Mouse (Mus musculus): Measurements from ENCODE around the gene Ubox5.
A peak's percentile ranks its signal among the peaks of the same experiment; 100 is the strongest.

Gene Ubox5

GRCm38 (mm10) chr2:130634006-130634738 is 4.3 kb upstream of the Ubox5 start:
- DNase-seq = peak; percentile 85 to 90

- peak in 1 of 2 experiments; percentile 13 for DNase-seq
Observed at GRCm38 (mm10) chr2:130632887-130633675, 3.2 kb upstream of the Ubox5 start.

- peak in 1 of 2 experiments; percentile 14 for DNase-seq
Observed at GRCm38 (mm10) chr2:130632416-130632815, 2.6 kb upstream of the Ubox5 start.

- DNase-seq = no peak
Observed at GRCm38 (mm10) chr2:130629080-130629838, 579 bp downstream of the Ubox5 start.

GRCm38 (mm10) chr2:130628424-130628823 is 1.4 kb downstream of the Ubox5 start:
- peak; percentile 14 to 21 for DNase-seq

- no peak for DNase-seq
Observed at GRCm38 (mm10) chr2:130618972-130619371, 10.9 kb downstream of the Ubox5 start.

- peak; percentile 45 to 46 for DNase-seq
Observed at GRCm38 (mm10) chr2:130613091-130613490, 16.7 kb downstream of the Ubox5 start.

GRCm38 (mm10) chr2:130602195-130602594 is 27.6 kb downstream of the Ubox5 start:
- no peak for DNase-seq

- no peak for DNase-seq
Observed at GRCm38 (mm10) chr2:130598399-130598798, 31.4 kb downstream of the Ubox5 start.

- DNase-seq = peak in 1 of 2 experiments; percentile 40
Observed at GRCm38 (mm10) chr2:130597601-130598010, 32.2 kb downstream of the Ubox5 start.

GRCm38 (mm10) chr2:130595596-130595995 is 34.2 kb downstream of the Ubox5 start:
- no peak for DNase-seq

GRCm38 (mm10) chr2:130591016-130591415 is 38.8 kb downstream of the Ubox5 start:
- DNase-seq = no peak

- DNase-seq = no peak
Observed at GRCm38 (mm10) chr2:130589761-130590160, 40.1 kb downstream of the Ubox5 start.

GRCm38 (mm10) chr2:130589157-130589556 is 40.7 kb downstream of the Ubox5 start:
- no peak for DNase-seq

- DNase-seq = no peak
Observed at GRCm38 (mm10) chr2:130588373-130588772, 41.5 kb downstream of the Ubox5 start.

- DNase-seq = no peak
Observed at GRCm38 (mm10) chr2:130586016-130586415, 43.8 kb downstream of the Ubox5 start.

GRCm38 (mm10) chr2:130583902-130584560 is 45.8 kb downstream of the Ubox5 start:
- DNase-seq = no peak

GRCm38 (mm10) chr2:130582552-130582951 is 47.3 kb downstream of the Ubox5 start, which contains the start of gene Avp:
Gene Avp, minus strand, starts transcription at chr2:130582554.
- no peak for DNase-seq

GRCm38 (mm10) chr2:130581201-130581600 is 48.6 kb downstream of the Ubox5 start:
- no peak for DNase-seq

GRCm38 (mm10) chr2:130579791-130580190 is 50.0 kb downstream of the Ubox5 start:
- DNase-seq = no peak

GRCm38 (mm10) chr2:130578148-130578547 is 51.7 kb downstream of the Ubox5 start:
- DNase-seq = peak; percentile 75 to 76

GRCm38 (mm10) chr2:130577632-130578031 is 52.2 kb downstream of the Ubox5 start:
- DNase-seq = no peak

- DNase-seq = no peak
Observed at GRCm38 (mm10) chr2:130577021-130577420, 52.8 kb downstream of the Ubox5 start.

Measured in cerebellum, postnatal 36 days (tissue).